Mouse (Mus musculus) fat pad, adult 2 months (tissue): ENCODE data around the gene Glod4.
A peak's percentile ranks its signal among the peaks of the same experiment; 100 is the strongest.

Experiments
- DNase-seq: peaks from one replicate; pipeline ENCODE4 v3.0.0-alpha.2; 2011; ENCODE audit warnings: low read depth, low spot score; ENCODE audit errors: extremely low read depth

Gene Glod4

GRCm38 (mm10) chr11:76150980-76151379 is 92.5 kb downstream of the Glod4 start:
- no peak for DNase-seq

GRCm38 (mm10) chr11:76148055-76149008 is 95.2 kb downstream of the Glod4 start:
- DNase-seq = no peak

- DNase-seq = no peak
These were observed 97.1 kb downstream of the Glod4 start for GRCm38 (mm10) chr11:76146187-76147010.

GRCm38 (mm10) chr11:76145169-76145568 is 98.4 kb downstream of the Glod4 start:
- DNase-seq = no peak

- DNase-seq = no peak
These were observed 99.1 kb downstream of the Glod4 start for GRCm38 (mm10) chr11:76144386-76144785.

- DNase-seq = no peak
These were observed 105.5 kb downstream of the Glod4 start for GRCm38 (mm10) chr11:76137996-76138395.

GRCm38 (mm10) chr11:76135641-76136437 is 107.7 kb downstream of the Glod4 start:
- no peak for DNase-seq

GRCm38 (mm10) chr11:76130859-76131258 is 112.7 kb downstream of the Glod4 start:
- no peak for DNase-seq

- no peak for DNase-seq
These were observed 118.1 kb downstream of the Glod4 start for GRCm38 (mm10) chr11:76125386-76125785.

- peak; percentile 84 for DNase-seq
These were observed 120.0 kb downstream of the Glod4 start for GRCm38 (mm10) chr11:76123517-76123916.

GRCm38 (mm10) chr11:76122571-76122970 is 121.0 kb downstream of the Glod4 start:
- DNase-seq = no peak

GRCm38 (mm10) chr11:76121086-76121485 is 122.4 kb downstream of the Glod4 start:
- DNase-seq = no peak

GRCm38 (mm10) chr11:76120407-76120901 is 123.1 kb downstream of the Glod4 start:
- DNase-seq = no peak

- no peak for DNase-seq
These were observed 133.1 kb downstream of the Glod4 start for GRCm38 (mm10) chr11:76110416-76110815.

GRCm38 (mm10) chr11:76106551-76107496 is 136.7 kb downstream of the Glod4 start:
- DNase-seq = no peak

GRCm38 (mm10) chr11:76101154-76101553 is 142.4 kb downstream of the Glod4 start:
- DNase-seq = no peak

- DNase-seq = peak; percentile 69
These were observed 144.1 kb downstream of the Glod4 start for GRCm38 (mm10) chr11:76099193-76099975.

- DNase-seq = no peak
These were observed 149.9 kb downstream of the Glod4 start for GRCm38 (mm10) chr11:76093610-76094009.

GRCm38 (mm10) chr11:76089776-76090175 is 153.7 kb downstream of the Glod4 start:
- DNase-seq = no peak
